Mouse (Mus musculus): ENCODE data around the gene Stoml1.

DNA sequence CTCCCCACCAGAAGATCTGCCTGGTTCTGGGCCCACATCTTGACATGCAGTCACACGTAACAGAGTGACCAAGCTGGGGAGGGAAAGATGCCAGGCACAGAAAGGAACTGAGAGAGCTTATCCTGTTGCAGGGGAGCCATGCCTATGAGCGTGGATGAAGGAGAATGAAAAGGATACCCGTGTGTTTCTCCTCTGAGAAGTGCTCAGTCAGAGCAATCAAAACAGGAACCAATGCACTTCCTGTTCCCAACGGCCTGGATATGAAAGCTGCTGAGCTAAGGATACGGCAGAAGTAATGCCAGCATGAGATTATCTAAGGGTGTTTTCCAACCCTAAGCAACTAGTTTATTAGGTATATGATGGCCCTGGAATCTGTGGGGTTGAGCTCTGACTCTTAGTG, 20.6 kb upstream of the Stoml1 start:
- TF ChIP-seq CHD2 (IDR thresholded peaks at IDR 0.05; ENCODE audit: low read depth, low read length) (no peak), ZC3H11A (IDR thresholded peaks at IDR 0.05; ENCODE audit: borderline replicate concordance, low read depth, low read length) (no peak), HCFC1 (IDR thresholded peaks at IDR 0.05; ENCODE audit: borderline replicate concordance, insufficient read depth, low read length) (no peak)

All from ES-E14 (cell line).